Mouse (Mus musculus): ENCODE data around the gene Nlrc5. TPM values are rescaled to one million over a fixed set of nuclear protein-coding genes. Genes with fewer than 3 reads are reported as not detected.

Nlrc5 gene
- total and polyA plus RNA-seq, 3 experiments, result 0.03 TPM; not detected in 2

DNA sequence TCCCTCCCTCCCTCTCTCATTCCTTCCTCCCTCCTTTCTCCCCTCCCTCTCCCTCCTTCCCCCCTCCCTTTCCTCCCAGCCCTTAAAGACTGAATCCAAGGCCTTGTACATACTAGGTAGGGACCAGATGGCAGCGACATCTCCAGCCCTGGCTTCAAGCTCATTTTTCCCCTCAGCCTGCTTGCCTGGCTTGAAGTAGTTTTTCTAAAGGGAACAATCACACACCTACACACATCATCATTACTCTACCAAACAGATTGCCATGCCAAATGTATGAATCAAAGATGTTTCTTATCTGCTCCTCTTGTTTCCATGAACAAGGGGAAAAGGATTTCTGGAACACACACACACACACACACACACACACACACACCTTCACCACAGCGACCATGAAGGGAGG is 10.3 kb downstream of the Nlrc5 start:
- H3K4me1 ChIP-seq (ENCODE audit: control insufficient read depth in 1 of 2, insufficient read depth in 2 of 2, low read length in 2 of 2), result no peaks in the 10 kb centered on the region
- peaks cover 23 to 33% of the 10 kb centered on the region in 2 experiments for H3K27me3 ChIP-seq (ENCODE audit: control insufficient read depth in 1 of 2, insufficient read depth in 2 of 2, low read length in 2 of 2)
- DNase-seq (ENCODE audit: low read depth, low spot score), result no peak
- no peaks in the 10 kb centered on the region for H3K36me3 ChIP-seq (ENCODE audit: control insufficient read depth in 1 of 2, insufficient read depth in 2 of 2, low read length in 2 of 2)
- H3K9ac ChIP-seq (ENCODE audit: control insufficient read depth, low read depth, low read length, poor library complexity, severe bottlenecking), result no peak overlapping the region
- H3K27ac ChIP-seq (ENCODE audit: control insufficient read depth, low read depth, low read length), result no peak overlapping the region
- H3K9me3 ChIP-seq (replicated peaks; ENCODE audit: insufficient read depth, low read length), result no peaks in the 10 kb centered on the region
- no peak overlapping the region for H3K4me3 ChIP-seq (ENCODE audit: control insufficient read depth in 1 of 2, insufficient read depth in 1 of 2, low read depth in 2 of 2, low read length in 2 of 2)
- H3K79me2 ChIP-seq (ENCODE audit: control insufficient read depth, insufficient read depth, low read length, poor library complexity), result no peaks in the 10 kb centered on the region
- no peak for TF ChIP-seq JUND (IDR thresholded peaks at IDR 0.05; ENCODE audit: low read depth, low read length)
- no peak for TF ChIP-seq MAZ (IDR thresholded peaks at IDR 0.05; ENCODE audit: low read depth, low read length)
- TF ChIP-seq MAX (IDR thresholded peaks at IDR 0.05; ENCODE audit: low read length), result no peak
- no peak for TF ChIP-seq ZKSCAN1 (IDR thresholded peaks at IDR 0.05; ENCODE audit: low read depth, low read length)
- TF ChIP-seq MYC (IDR thresholded peaks at IDR 0.05; ENCODE audit: low read depth, low read length), result no peak
- no peak for TF ChIP-seq KAT2A (conservative IDR thresholded peaks at IDR 0.05; ENCODE audit: low read depth, low read length)
- no peak for TF ChIP-seq ZNF384 (IDR thresholded peaks at IDR 0.05; ENCODE audit: low read depth, low read length)
- TF ChIP-seq ETS1 (IDR thresholded peaks at IDR 0.05; ENCODE audit: low read depth, low read length), result no peak
- no peak for TF ChIP-seq BHLHE40 (IDR thresholded peaks at IDR 0.05; ENCODE audit: borderline replicate concordance, low read depth, low read length)
- TF ChIP-seq UBTF (IDR thresholded peaks at IDR 0.05; ENCODE audit: borderline replicate concordance, insufficient read depth, low read depth, low read length), result no peak
- TF ChIP-seq USF1 (IDR thresholded peaks at IDR 0.05; ENCODE audit: low read depth, low read length), result no peak
- no peak for TF ChIP-seq POLR2AphosphoS5 (IDR thresholded peaks at IDR 0.05; ENCODE audit: borderline replicate concordance, low read depth, low read length)

DNA sequence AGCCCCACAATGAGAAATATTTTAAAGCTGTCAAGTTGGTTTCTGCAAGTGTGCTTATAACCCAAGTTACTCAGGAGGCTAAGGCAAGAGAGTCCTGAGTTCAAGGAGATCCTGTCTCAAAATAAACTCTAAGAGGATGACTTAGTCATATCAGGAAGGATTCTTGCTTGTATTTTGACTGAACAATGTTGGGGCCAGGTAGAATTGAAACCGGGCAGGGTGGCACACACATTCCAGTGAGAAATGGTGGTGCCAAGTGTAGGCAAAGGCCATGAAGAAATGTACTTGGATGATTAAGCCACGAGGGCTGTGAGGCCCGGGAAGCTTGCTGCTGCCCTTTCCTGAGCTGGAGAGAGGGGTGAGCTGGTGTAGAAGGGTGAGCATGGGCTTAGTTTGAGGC is 13.0 kb downstream of the Nlrc5 start:
- TF ChIP-seq GATA1 (IDR thresholded peaks at IDR 0.05; ENCODE audit: low read depth, low read length), result no peak
- TF ChIP-seq TBP (IDR thresholded peaks at IDR 0.05; ENCODE audit: low read depth, low read length), result no peak
- no peak for TF ChIP-seq CHD1 (IDR thresholded peaks at IDR 0.05; ENCODE audit: low read depth, low read length)
- TF ChIP-seq TCF12 (IDR thresholded peaks at IDR 0.05; ENCODE audit: low read depth, low read length), result no peak
- TF ChIP-seq GABPA (IDR thresholded peaks at IDR 0.05; ENCODE audit: low read depth, low read length), result no peak
- no peak for TF ChIP-seq SIN3A (IDR thresholded peaks at IDR 0.05; ENCODE audit: low read length)
- no peak for TF ChIP-seq EP300 (IDR thresholded peaks at IDR 0.05; ENCODE audit: low read depth in 1 of 2, low read length in 2 of 2)
- TF ChIP-seq ZNF384 (IDR thresholded peaks at IDR 0.05; ENCODE audit: low read depth, low read length), result no peak
- no peak for TF ChIP-seq POLR2AphosphoS5 (IDR thresholded peaks at IDR 0.05; ENCODE audit: borderline replicate concordance, low read depth, low read length)
- Histone ChIP-seq H3K9ac (ENCODE audit: control insufficient read depth, low read depth, low read length, poor library complexity, severe bottlenecking) (no peak overlapping the region), H3K36me3 (ENCODE audit: control insufficient read depth in 1 of 2, insufficient read depth in 2 of 2, low read length in 2 of 2) (no peaks in the 10 kb centered on the region), H3K9me3 (replicated peaks; ENCODE audit: insufficient read depth, low read length) (no peaks in the 10 kb centered on the region), H3K27ac (ENCODE audit: control insufficient read depth, low read depth, low read length) (no peak overlapping the region), H3K4me1 (ENCODE audit: control insufficient read depth in 1 of 2, insufficient read depth in 2 of 2, low read length in 2 of 2) (no peaks in the 10 kb centered on the region), H3K79me2 (ENCODE audit: control insufficient read depth, insufficient read depth, low read length, poor library complexity) (no peaks in the 10 kb centered on the region), H3K27me3 (ENCODE audit: control insufficient read depth in 1 of 2, insufficient read depth in 2 of 2, low read length in 2 of 2) (peaks cover 16 to 25% of the 10 kb centered on the region in 2 experiments), H3K4me3 (ENCODE audit: control insufficient read depth in 1 of 2, insufficient read depth in 1 of 2, low read depth in 2 of 2, low read length in 2 of 2) (no peak overlapping the region)
- no peak for DNase-seq (ENCODE audit: low read depth, low spot score)
